Mouse (Mus musculus): ENCODE measurements around the gene Rps9. TPM values are rescaled to one million over a fixed set of nuclear protein-coding genes. Genes with fewer than 3 reads are reported as not detected.

The Rps9 gene
- total and polyA plus RNA-seq, 3 experiments: 2,959 to 5,555 (median 4,060) TPM

DNA sequence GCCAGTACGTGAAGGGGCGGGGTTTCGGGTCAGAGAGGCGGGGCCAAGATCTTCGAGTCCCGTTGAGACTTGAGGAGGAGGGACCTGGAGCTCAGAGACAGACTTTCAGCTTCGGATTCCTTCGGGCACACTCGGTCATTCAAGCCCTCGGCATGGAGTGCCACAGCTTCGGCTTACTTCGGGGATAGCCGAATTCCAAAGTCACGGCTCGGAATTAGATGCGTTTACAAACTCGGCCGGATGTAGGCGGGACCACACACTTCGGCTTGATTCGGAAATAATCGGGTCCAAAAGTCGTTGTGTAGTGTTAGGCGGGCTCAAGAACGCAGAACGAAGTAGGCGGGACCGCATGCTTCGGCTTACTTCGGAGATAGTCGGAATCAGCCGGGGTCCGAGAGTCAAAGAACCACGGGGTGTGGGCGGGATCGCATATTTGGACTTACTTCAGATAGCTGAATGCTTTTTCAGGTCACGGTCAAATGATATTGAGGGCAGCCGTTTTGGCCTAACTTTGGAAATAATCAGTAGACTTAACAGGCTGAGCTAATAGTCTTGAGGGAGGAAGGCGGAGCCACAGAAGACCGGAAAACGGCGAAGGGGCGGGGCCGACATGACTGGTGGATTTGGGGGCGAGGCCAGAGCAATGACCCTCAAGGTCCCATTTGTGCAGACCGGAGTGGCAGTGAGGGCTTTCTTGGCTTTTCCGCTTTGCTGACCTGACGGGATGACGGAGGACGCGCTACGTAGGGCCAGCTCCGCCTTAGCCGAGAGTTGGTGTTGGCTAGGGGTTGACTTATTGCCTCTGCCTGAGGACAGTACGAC, 10.6 kb upstream of the Rps9 start, which contains the start of gene Mboat7:
Mboat7 (minus strand) TSS at position 537 of the 822 bp plus-strand sequence.
- Histone ChIP-seq H3K79me2 (replicated peaks; ENCODE audit: control insufficient read depth, extremely low read depth, insufficient read depth, poor library complexity, severe bottlenecking) (peaks cover 13% of the 10 kb centered on the region), H3K4me3 (replicated peaks in 1 of 3; ENCODE audit: low read depth in 2 of 3, low read length in 2 of 3, poor library complexity in 1 of 3) (peak within 1 kb of the TSS; percentile 63 to 100 (median 77)), H3K4me2 (ENCODE audit: insufficient read depth, low read depth, poor library complexity, severe bottlenecking) (peak within 1 kb of the TSS; percentile 85), H3K4me1 (ENCODE audit: control insufficient read depth in 1 of 2, insufficient read depth in 2 of 2) (peaks cover 0 to 33% of the 10 kb centered on the region in 2 experiments; a peak in 3 of 4 replicates), H3K9me3 (replicated peaks; ENCODE audit: low read length) (no peaks in the 10 kb centered on the region), H3K36me3 (replicated peaks in 1 of 2; ENCODE audit: control insufficient read depth in 1 of 2, insufficient read depth in 1 of 2, low read length in 1 of 2) (peaks cover 13 to 46% of the 10 kb centered on the region in 2 experiments), H3K9ac (ENCODE audit: insufficient read depth, low read depth) (peak within 1 kb of the TSS; percentile 93), H3K27me3 (replicated peaks) (no peaks in the 10 kb centered on the region), H3K27ac (ENCODE audit: insufficient read depth, low read depth) (peak within 1 kb of the TSS; percentile 89)
- peak; percentile 97 for DNase-seq (ENCODE audit: extremely low read depth)
- dilution Hi-C loops (cut with MboI; ENCODE audit: extremely low pct_ligation_motif_present, extremely low pct_unique_long_range_greater_than_20kb, low sequenced_read_pairs): no loop called here
- in situ Hi-C loops (cut with MboI; ENCODE audit: low pct_ligation_motif_present, low pct_unique_long_range_greater_than_20kb, low sequenced_read_pairs): no loop called here
- TF ChIP-seq EP300 (IDR thresholded peaks at IDR 0.05; ENCODE audit: low read length): no peak
- TF ChIP-seq IRF4 (IDR thresholded peaks at IDR 0.05; ENCODE audit: low read depth, low read length): no peak
- peak; percentile 29; the same call in 1 of the 2 replicates for TF ChIP-seq MYC (IDR thresholded peaks at IDR 0.05; ENCODE audit: low read depth, low read length)
- TF ChIP-seq MAX (IDR thresholded peaks at IDR 0.05; ENCODE audit: low read length): 0 out of 2 replicates have a peak, but pooled peaks have one; percentile 10
- TF ChIP-seq HCFC1 (IDR thresholded peaks at IDR 0.05; ENCODE audit: low read depth, low read length): peak; percentile 30; the same call in 1 of the 2 replicates
- TF ChIP-seq MAFK (IDR thresholded peaks at IDR 0.05; ENCODE audit: insufficient replicate concordance, low read length): 0 out of 2 replicates have a peak, but pooled peaks have one; percentile 33
- no peak for TF ChIP-seq ZKSCAN1 (IDR thresholded peaks at IDR 0.05; ENCODE audit: borderline replicate concordance, low read depth, low read length)
- no peak for TF ChIP-seq JUN (IDR thresholded peaks at IDR 0.05; ENCODE audit: insufficient read depth, low read depth, low read length)
- TF ChIP-seq TBP (conservative IDR thresholded peaks at IDR 0.05; ENCODE audit: low read depth, low read length): peak; percentile 66; the same call in 1 of the 2 replicates
- TF ChIP-seq ZMIZ1 (IDR thresholded peaks at IDR 0.05; ENCODE audit: low read depth, low read length): peak; percentile 77; the same call in 1 of the 2 replicates
- peak; percentile 92 for TF ChIP-seq ELF1 (IDR thresholded peaks at IDR 0.05; ENCODE audit: low read depth, low read length)
- TF ChIP-seq KAT2A (IDR thresholded peaks at IDR 0.05; ENCODE audit: insufficient replicate concordance, low read length): 0 out of 2 replicates have a peak, but pooled peaks have one; percentile 29
- no peak; the same call in 1 of the 2 replicates for TF ChIP-seq MEF2A (IDR thresholded peaks at IDR 0.05; ENCODE audit: borderline replicate concordance, low read depth, low read length)
- TF ChIP-seq NELFE (IDR thresholded peaks at IDR 0.05; ENCODE audit: low read depth, low read length): peak; percentile 66
- peak; percentile 12; the same call in 1 of the 2 replicates for TF ChIP-seq MXI1 (IDR thresholded peaks at IDR 0.05; ENCODE audit: low read depth, low read length)
- TF ChIP-seq SIN3A (IDR thresholded peaks at IDR 0.05; ENCODE audit: low read length): no peak; the same call in none of the 2 replicates
- TF ChIP-seq CHD1 (IDR thresholded peaks at IDR 0.05; ENCODE audit: low read depth, low read length): 0 out of 2 replicates have a peak, but pooled peaks have one; percentile 15
- TF ChIP-seq POLR2AphosphoS2 (IDR thresholded peaks at IDR 0.05; ENCODE audit: low read depth, low read length): no peak
- peak; percentile 14; the same call in 1 of the 2 replicates for TF ChIP-seq MAZ (IDR thresholded peaks at IDR 0.05; ENCODE audit: low read depth, low read length)
- peak; percentile 14 for TF ChIP-seq TCF12 (IDR thresholded peaks at IDR 0.05; ENCODE audit: low read depth, low read length)
- TF ChIP-seq ETS1 (conservative IDR thresholded peaks at IDR 0.05; ENCODE audit: low read depth, low read length): 0 out of 2 replicates have a peak, but pooled peaks have one; percentile 4
- TF ChIP-seq NRF1 (IDR thresholded peaks at IDR 0.05; ENCODE audit: low read depth, low read length): peak; percentile 34; the same call in 1 of the 2 replicates
- TF ChIP-seq BHLHE40 (IDR thresholded peaks at IDR 0.05; ENCODE audit: low read depth, low read length): 0 out of 2 replicates have a peak, but pooled peaks have one; percentile 11
- TF ChIP-seq JUND (conservative IDR thresholded peaks at IDR 0.05; ENCODE audit: low read depth, low read length): 0 out of 2 replicates have a peak, but pooled peaks have one; percentile 18
- TF ChIP-seq POLR2A (IDR thresholded peaks at IDR 0.05; ENCODE audit: low read depth, low read length): peak; percentile 92; the same call in 1 of the 2 replicates

All from CH12.LX (cell line).